Mouse (Mus musculus) embryonic facial prominence, embryonic 15.5 days (tissue): ENCODE data around the gene Gimap1. TPM values are rescaled to one million over a fixed set of nuclear protein-coding genes. Genes with fewer than 3 reads are reported as not detected.

ENCODE experiments used
- ATAC-seq: fragments of 200-750 bp; cut with Nextera tagmentation; 2 replicates; pipeline ENCODE4 v1.8.0; 2017; ENCODE audit warnings: low read depth, moderate TSS enrichment; ENCODE audit not compliant: insufficient number of reproducible peaks, low FRiP score, low TSS enrichment
- H3K27ac ChIP-seq: fragments of 300-500 bp; sonication (generic); replicated peaks from 2 replicates; pipeline ENCODE4 v1.5.1; 2015; ENCODE audit warnings: mild to moderate bottlenecking, inconsistent platforms
- H3K27me3 ChIP-seq: fragments of 300-500 bp; sonication (generic); 2 replicates; pipeline ENCODE4 v1.6.1; 2015; ENCODE audit warnings: inconsistent platforms
- H3K36me3 ChIP-seq: fragments of 300-500 bp; sonication (generic); 2 replicates; pipeline ENCODE4 v1.6.1; 2015; ENCODE audit warnings: mild to moderate bottlenecking, inconsistent platforms
- H3K4me1 ChIP-seq: fragments of 300-500 bp; sonication (generic); 2 replicates; pipeline ENCODE4 v1.6.1; 2015; ENCODE audit warnings: inconsistent platforms
- H3K4me2 ChIP-seq: fragments of 300-500 bp; sonication (generic); replicated peaks from 2 replicates; pipeline ENCODE4 v1.6.1; 2015; ENCODE audit warnings: mild to moderate bottlenecking, inconsistent platforms
- H3K4me3 ChIP-seq: fragments of 300-500 bp; sonication (generic); replicated peaks from 2 replicates; pipeline ENCODE4 v1.5.1; 2015; ENCODE audit warnings: mild to moderate bottlenecking, inconsistent platforms
- H3K9ac ChIP-seq: fragments of 300-500 bp; sonication (generic); 2 replicates; pipeline ENCODE4 v1.6.1; 2015; ENCODE audit warnings: inconsistent platforms
- H3K9me3 ChIP-seq: fragments of 300-500 bp; sonication (generic); replicated peaks from 2 replicates; pipeline ENCODE4 v1.6.1; 2016; ENCODE audit warnings: inconsistent platforms
- WGBS: fragments of 180-500 bp; shearing (Covaris S2); methylation state at CpG from one replicate; pipeline ENCODE4 v1.1.7; 2015; 5-methylcytosine and 5-hydroxymethylcytosine counted together
- polyA plus RNA-seq: library from polyadenylated mRNA; unstranded; fragments of >200 nt; fragmentation: Nextera tagmentation; extraction: Ambion mirVana; gene quantifications from 2 replicates; pipeline ENCODE4 v1.2.1, GENCODE M21; 2015

The Gimap1 gene
- 10.5 and 13.3 TPM in 2 replicates for polyA plus RNA-seq

DNA sequence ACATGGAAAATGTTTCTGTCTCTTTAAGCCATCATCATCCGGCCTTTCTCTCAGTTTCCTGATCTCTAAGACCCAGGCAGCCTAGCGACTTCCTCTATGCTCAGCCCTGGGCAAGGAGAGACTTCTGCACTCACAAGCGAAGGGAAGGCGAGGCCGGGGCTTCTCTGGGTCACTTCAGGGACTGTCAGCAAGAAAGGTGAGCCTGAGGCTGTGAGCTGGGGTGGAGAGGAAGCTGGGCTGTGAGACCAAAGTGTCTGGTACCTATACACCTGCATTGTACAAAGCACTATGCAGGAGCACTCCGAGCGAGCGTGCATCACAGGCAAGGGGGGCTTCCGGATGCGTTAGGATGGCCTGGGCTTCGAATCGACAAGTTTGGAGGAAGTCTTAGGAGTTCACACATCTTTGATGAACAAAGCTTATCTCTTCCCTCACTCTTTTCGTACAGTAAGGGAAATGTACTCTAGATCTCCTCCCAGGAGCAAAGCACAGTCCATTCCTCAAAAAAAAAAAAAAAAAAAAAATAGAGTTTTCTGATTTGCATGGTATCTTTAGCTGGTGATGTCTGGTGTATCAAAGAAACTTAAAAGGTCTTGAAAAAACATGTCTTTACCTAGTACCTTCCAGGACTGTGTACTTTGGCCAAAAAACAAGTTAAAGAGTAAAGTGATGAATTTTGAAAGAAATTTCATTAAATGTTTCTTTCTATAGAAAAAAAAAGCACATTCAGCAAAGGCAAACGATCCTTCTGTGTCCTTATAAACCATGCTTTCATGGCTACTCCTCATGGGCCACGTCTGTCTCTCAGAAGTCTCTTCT lies at the start of gene Gimap1:
Gene Gimap1, plus strand, starts transcription at position 94 of the 819 bp plus-strand sequence.
- H3K27ac ChIP-seq: no peak within 1 kb of the TSS
- peaks cover 34% of the 10 kb centered on the region for H3K27me3 ChIP-seq
- no peaks in the 10 kb centered on the region for H3K36me3 ChIP-seq
- peaks cover 11% of the 10 kb centered on the region for H3K4me1 ChIP-seq
- ATAC-seq: no peak
- H3K4me2 ChIP-seq: no peak within 1 kb of the TSS
- H3K9ac ChIP-seq: no peak within 1 kb of the TSS
- H3K9me3 ChIP-seq: no peaks in the 10 kb centered on the region
- WGBS: 70% methylated on average over 15 of the region's 15 CpGs
- H3K4me3 ChIP-seq: 0 out of 2 replicates have a peak within 1 kb of the TSS, but pooled peaks have one; percentile 0

DNA sequence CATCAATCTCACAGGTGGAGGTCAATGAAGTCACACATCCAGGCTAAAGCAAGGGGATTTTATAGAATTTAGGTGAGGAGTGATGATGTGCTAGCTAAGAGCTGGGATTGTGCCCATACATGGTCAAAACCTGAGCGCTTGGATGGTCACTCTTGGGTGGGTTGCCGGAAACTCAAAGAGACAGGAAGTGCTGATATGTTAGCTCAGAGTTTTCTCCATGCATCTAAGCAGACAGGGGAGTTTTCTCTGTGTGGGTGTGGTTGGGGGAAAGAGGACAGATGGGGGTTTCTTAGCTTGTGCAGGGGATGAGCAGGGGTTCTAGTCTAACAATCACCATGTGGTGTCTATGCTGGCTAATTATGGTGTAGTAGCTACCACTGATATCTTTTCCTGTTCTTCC lies 49.5 kb upstream of the Gimap1 start:
- H3K27me3 ChIP-seq: no peaks in the 10 kb centered on the region
- H3K4me2 ChIP-seq: no peak overlapping the region
- no peak for ATAC-seq
- H3K36me3 ChIP-seq: no peaks in the 10 kb centered on the region
- H3K27ac ChIP-seq: no peak overlapping the region
- H3K4me1 ChIP-seq: no peaks in the 10 kb centered on the region
- H3K9ac ChIP-seq: no peak overlapping the region
- H3K9me3 ChIP-seq: no peaks in the 10 kb centered on the region
- 91% methylated on average over 2 of the region's 2 CpGs for WGBS
- H3K4me3 ChIP-seq: no peak overlapping the region

DNA sequence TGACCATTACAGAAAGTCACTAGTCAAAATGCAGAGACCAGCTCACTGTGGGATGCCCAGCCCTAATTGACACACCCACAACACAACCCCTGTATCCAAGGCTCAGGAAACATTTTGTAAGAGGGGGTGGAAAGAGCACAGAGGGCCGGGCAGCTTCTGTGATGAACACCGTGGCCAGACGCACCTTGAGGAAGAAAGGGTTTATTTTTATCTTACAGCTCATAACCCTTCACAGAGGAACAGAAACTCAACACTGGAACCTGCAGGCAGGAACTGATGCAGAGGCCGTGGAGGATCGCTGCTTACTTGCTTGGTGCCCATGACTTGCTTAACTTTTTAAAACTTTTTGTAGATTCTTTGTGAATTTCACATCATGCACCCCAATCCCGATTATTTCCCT lies 45.9 kb upstream of the Gimap1 start:
- no peaks in the 10 kb centered on the region for H3K4me1 ChIP-seq
- WGBS: 85% methylated on average over 6 of the region's 6 CpGs
- no peak for ATAC-seq
- no peak overlapping the region for H3K4me3 ChIP-seq
- H3K27me3 ChIP-seq: no peaks in the 10 kb centered on the region
- H3K9ac ChIP-seq: no peak overlapping the region
- H3K36me3 ChIP-seq: no peaks in the 10 kb centered on the region
- H3K4me2 ChIP-seq: no peak overlapping the region
- H3K9me3 ChIP-seq: no peaks in the 10 kb centered on the region
- H3K27ac ChIP-seq: no peak overlapping the region

DNA sequence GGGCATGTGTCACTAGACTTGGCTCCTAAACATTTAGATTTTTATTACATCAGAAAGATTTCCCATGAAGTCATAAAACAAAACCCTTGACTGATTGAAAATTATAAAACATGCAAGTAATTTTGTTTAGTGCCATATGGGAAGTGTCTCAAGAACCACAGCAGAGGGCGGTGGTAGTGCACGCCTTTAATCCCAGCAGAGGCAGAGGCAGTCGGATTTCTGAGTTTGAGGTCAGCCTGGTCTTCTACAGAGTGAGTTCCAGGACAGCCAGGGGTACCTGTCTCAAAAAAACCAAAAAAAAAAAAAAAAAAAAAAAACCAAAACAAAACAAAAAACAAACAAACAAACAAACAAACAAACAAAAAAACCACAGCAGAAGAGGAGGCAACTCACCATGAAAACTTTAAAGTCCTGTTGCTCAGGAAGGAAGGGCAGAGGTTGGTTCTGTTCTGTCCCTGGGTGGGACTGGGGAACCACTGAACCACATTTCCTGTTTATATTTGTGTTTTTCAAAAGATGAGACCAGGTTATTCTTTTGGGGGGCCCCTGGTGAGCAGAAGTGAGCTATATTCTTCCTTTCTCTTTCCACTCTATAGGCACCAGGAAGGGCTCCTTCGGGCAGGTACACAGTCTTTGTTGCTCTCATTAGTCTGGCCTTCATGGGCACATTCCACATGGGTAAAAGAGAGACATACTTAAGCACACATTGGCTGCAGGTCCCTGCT lies 41.9 kb upstream of the Gimap1 start:
- Histone ChIP-seq H3K9me3 (no peaks in the 10 kb centered on the region), H3K4me2 (no peak overlapping the region), H3K9ac (no peak overlapping the region), H3K27ac (no peak overlapping the region), H3K4me1 (no peaks in the 10 kb centered on the region), H3K36me3 (no peaks in the 10 kb centered on the region), H3K4me3 (no peak overlapping the region), H3K27me3 (no peaks in the 10 kb centered on the region)
- 74% methylated on average over 4 of the region's 4 CpGs for WGBS
- ATAC-seq: no peak

DNA sequence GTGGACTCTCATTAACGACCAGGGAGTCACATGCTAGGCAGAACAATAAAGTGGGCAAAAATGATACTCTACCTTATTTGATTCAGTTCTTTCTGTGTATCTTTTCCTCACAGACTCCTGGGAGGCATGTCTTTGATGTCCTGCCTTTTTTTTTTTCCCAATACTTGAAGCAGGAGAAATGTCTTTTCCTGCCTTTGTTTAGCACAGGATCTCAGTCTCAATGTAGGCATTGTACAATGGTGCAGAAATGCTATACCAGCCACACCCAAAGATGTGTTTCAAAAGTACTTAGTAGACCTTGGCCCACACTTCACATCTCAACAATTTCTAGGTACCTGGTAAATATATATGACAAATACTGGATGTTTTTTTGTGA lies 41.3 kb upstream of the Gimap1 start:
- no peak overlapping the region for H3K27ac ChIP-seq
- no peak for ATAC-seq
- H3K9ac ChIP-seq: no peak overlapping the region
- H3K4me2 ChIP-seq: no peak overlapping the region
- H3K27me3 ChIP-seq: no peaks in the 10 kb centered on the region
- H3K36me3 ChIP-seq: no peaks in the 10 kb centered on the region
- 39% methylated on average over 1 of the region's 1 CpGs for WGBS
- no peaks in the 10 kb centered on the region for H3K9me3 ChIP-seq
- no peak overlapping the region for H3K4me3 ChIP-seq
- H3K4me1 ChIP-seq: no peaks in the 10 kb centered on the region

DNA sequence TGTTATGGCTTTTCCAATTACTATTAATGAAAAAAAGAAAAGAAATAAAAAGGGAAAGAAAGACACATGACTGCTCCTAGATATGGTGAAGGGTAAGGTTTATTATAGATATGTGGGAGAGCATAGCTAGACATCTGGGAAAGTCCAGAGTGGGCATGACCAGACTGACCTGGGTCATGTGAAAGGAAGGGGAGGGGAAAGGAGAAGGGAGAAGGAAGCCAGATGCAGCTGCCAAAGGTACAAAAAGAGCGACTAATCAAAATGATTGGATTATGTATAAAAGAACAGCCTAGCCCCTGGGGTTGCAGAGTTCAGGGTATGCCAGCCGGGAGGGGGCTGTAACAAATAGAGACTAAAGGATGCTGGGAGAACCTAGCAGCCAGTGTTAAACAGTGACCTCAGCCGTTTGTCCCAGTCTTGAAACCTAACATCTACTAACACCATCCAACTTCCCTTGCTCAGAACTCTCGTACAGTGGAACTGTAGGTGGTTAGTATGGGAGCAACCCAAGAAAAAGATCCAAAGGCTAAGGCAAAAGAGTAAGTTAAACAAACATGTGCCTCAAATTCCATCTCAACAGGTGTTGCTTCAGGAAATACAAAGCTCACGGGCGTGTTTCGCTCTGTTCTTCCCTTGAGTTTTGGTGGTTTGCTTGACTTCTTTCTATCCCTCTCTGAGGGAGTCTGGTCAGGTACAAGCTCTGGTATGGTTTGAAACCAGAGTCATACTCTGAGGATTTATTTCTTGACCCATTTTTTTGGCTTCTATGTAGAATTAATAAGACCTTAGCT lies 40.6 kb upstream of the Gimap1 start:
- no peak overlapping the region for H3K9ac ChIP-seq
- H3K27ac ChIP-seq: no peak overlapping the region
- 68% methylated on average over 7 of the region's 7 CpGs for WGBS
- H3K4me3 ChIP-seq: no peak overlapping the region
- H3K4me2 ChIP-seq: no peak overlapping the region
- no peak for ATAC-seq
- H3K36me3 ChIP-seq: no peaks in the 10 kb centered on the region
- no peaks in the 10 kb centered on the region for H3K9me3 ChIP-seq
- no peaks in the 10 kb centered on the region for H3K4me1 ChIP-seq
- no peaks in the 10 kb centered on the region for H3K27me3 ChIP-seq

DNA sequence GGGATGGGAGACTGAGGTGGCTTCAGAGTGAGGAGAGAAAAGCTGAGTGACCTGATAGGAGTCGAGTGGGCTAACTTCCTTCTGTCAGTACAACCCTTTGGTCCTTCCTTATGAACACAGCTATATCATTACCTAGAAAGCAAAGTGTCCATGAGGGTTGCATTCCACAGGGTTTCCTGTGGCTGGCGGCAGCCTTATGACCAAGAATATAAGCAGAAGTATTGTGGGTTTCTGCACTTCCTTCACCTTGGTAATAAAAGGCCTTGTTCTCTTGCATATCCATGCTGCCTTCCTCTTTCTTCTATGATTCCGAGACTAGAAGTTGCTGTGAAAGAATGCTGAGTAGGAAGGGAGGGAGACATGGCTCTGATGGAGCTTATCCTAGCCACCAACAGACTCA lies 40.0 kb upstream of the Gimap1 start:
- no peaks in the 10 kb centered on the region for H3K36me3 ChIP-seq

DNA sequence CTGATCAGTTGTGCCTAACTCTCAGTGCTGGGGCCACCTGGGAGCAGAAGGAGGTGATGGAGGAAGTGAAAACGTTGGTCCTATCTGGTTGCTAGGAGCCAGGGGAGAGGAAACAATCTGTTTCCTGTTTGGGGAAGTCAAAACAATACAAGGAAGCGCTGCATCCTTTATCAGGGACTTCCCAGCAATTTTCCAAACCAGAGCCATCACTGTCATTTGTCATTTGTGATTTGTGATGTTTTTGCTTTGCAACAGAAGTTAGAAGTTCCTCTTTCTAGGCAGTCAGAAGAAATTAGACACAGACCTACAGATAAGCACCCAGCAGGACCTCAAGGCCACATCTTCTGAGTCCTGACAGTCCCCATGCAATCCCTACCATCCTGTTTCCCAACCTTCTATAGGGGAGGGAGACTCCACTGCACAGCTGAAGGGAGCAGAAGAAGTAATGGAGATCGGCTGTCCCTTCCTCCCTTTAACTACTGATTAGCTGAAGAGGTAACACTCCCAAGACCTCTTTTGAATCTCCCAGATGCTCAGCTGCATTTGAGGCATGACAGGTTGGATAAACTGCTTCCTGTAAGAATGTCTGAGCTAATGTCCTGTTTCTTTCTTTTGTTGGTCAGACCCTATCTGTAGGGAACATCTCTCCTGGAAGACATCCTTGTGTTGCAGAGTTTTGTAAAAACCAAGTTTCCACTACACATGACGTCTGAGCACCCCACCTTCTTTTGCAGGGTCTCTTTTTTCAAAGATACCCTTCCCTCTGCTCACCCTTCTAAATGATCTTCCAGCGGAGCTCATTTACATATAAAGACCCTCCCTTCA lies 38.4 kb upstream of the Gimap1 start:
- WGBS: 48% methylated on average over 5 of the region's 5 CpGs
- Histone ChIP-seq H3K4me2 (no peak overlapping the region), H3K9me3 (no peaks in the 10 kb centered on the region), H3K36me3 (no peaks in the 10 kb centered on the region), H3K9ac (no peak overlapping the region), H3K27me3 (no peaks in the 10 kb centered on the region), H3K27ac (0 out of 2 replicates have a peak overlapping the region, but pooled peaks have one; percentile 4), H3K4me3 (no peak overlapping the region), H3K4me1 (no peaks in the 10 kb centered on the region)
- ATAC-seq: no peak

More for the DNA sequence above, 40.0 kb upstream of the Gimap1 start:
- no peak overlapping the region for H3K27ac ChIP-seq
- H3K4me3 ChIP-seq: no peak overlapping the region
- H3K4me2 ChIP-seq: no peak overlapping the region
- H3K27me3 ChIP-seq: no peaks in the 10 kb centered on the region
- ATAC-seq: no peak
- no peaks in the 10 kb centered on the region for H3K9me3 ChIP-seq
- H3K4me1 ChIP-seq: no peaks in the 10 kb centered on the region
- WGBS: 77% methylated on average over 3 of the region's 3 CpGs
- no peak overlapping the region for H3K9ac ChIP-seq

DNA sequence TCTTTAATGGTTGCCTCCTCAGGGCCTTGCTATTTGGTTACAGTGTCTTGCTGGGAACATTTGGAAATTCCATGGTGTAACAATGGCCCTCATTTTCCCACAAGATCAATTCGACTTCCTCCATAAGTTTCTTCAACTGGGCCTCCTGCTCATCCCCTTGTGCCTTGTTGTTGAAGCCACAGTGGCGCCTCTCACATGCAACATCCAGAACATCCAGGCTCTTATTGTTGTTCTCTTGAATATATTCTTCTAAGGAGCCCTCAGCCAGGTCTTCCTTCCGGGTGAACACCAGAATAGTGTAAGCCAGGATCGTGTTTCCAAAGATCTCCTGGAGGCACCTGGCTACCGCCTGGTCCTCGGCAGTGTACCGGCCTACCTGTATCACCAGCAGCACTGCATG lies 36.7 kb upstream of the Gimap1 start:
- Histone ChIP-seq H3K4me1 (no peaks in the 10 kb centered on the region), H3K27ac (no peak overlapping the region)
- WGBS: 73% methylated on average over 7 of the region's 7 CpGs

DNA sequence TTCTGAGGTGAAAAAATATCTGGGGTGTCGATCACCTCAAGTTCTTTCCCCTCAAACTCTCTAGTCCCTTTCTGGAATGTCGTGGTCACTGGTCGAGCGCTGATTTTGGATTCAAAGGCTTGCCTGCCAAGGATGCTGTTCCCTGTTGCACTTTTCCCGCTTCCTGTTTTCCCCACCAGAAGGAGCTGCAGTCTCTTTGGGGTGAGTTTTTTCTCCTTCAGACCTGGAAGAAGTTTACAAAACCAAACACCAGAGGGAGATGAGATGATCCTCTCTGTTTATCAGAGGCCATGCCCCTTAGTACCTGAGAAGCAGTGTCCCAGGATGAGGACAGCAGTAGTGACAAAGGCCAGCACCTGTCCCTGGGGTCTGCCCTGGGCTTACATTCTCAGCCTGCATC lies 36.3 kb upstream of the Gimap1 start:
- no peak for ATAC-seq
- WGBS: 60% methylated on average over 5 of the region's 5 CpGs

More for the DNA sequence above, 36.7 kb upstream of the Gimap1 start:
- H3K27me3 ChIP-seq: no peaks in the 10 kb centered on the region
- no peak overlapping the region for H3K9ac ChIP-seq
- no peaks in the 10 kb centered on the region for H3K36me3 ChIP-seq
- H3K4me3 ChIP-seq: no peak overlapping the region
- no peak for ATAC-seq
- H3K9me3 ChIP-seq: no peaks in the 10 kb centered on the region
- no peak overlapping the region for H3K4me2 ChIP-seq

More for the DNA sequence above, 36.3 kb upstream of the Gimap1 start:
- H3K9me3 ChIP-seq: no peaks in the 10 kb centered on the region
- H3K4me1 ChIP-seq: no peaks in the 10 kb centered on the region
- H3K4me3 ChIP-seq: no peak overlapping the region
- H3K36me3 ChIP-seq: no peaks in the 10 kb centered on the region
- no peaks in the 10 kb centered on the region for H3K27me3 ChIP-seq
- no peak overlapping the region for H3K4me2 ChIP-seq
- H3K27ac ChIP-seq: no peak overlapping the region
- H3K9ac ChIP-seq: no peak overlapping the region
